Mouse (Mus musculus): ENCODE measurements around the gene Tbc1d10a. TPM values are rescaled to one million over a fixed set of nuclear protein-coding genes. Genes with fewer than 3 reads are reported as not detected.

Tbc1d10a gene
- total and polyA plus RNA-seq, 3 experiments, result 23.0 to 27.4 TPM; not detected in 1

DNA sequence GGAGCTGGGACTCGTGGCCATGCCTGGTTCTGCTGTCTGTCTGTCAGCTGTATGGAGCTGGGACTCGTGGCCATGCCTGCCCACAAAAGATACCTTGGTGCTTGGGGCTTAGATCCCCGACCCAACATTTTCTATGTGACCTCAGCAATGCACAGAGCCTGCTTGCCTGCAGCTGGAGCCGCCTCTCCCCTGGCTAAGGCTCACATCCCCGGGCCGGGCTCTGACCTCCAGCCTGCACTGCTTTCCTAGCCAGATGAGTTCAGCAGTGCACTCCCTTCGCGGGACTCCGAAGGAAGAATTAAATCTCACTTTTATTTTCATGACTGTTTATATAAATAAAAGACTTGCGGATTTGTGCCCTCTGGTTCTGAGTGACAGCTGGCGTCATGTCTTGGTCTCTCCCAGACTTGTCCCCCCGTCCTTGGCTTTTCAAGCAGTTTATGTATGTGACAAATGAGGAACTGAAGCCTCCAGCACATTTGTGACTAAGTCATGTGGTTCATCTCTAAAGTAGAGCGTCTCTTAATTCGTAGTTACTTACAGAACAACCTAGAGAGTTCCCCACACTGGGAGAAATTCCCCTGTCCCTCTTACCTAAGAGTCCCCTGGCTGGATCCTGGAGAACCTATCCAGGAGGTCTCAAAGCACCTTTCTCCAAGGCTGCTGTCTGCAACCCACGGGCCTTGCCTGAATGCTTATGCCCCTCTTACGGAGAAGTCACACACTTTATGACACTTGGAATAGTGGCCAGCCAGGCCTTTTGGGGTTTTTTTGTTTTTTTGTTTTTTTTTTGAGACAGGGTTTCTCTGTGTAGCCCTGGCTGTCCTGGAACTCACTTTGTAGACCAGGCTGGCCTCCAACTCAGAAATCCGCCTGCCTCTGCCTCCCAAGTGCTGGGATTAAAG is 35.7 kb downstream of the Tbc1d10a start:
- peaks cover 4 to 35% of the 10 kb centered on the region in 2 experiments; a peak in 3 of 4 replicates for H3K4me1 ChIP-seq (ENCODE audit: control insufficient read depth in 1 of 2, insufficient read depth in 2 of 2, low read length in 2 of 2)
- H3K27me3 ChIP-seq (ENCODE audit: control insufficient read depth in 1 of 2, insufficient read depth in 2 of 2, low read length in 2 of 2), result no peaks in the 10 kb centered on the region
- H3K36me3 ChIP-seq (ENCODE audit: control insufficient read depth in 1 of 2, insufficient read depth in 2 of 2, low read length in 2 of 2), result peaks cover 0 to 20% of the 10 kb centered on the region in 2 experiments; a peak in 2 of 4 replicates
- peak overlapping the region; percentile 5 to 30; a peak in 3 of 4 replicates for H3K4me3 ChIP-seq (ENCODE audit: control insufficient read depth in 1 of 2, insufficient read depth in 1 of 2, low read depth in 2 of 2, low read length in 2 of 2)
- DNase-seq (ENCODE audit: low read depth, low spot score), result peak; percentile 85
- H3K9ac ChIP-seq (ENCODE audit: control insufficient read depth, low read depth, low read length, poor library complexity, severe bottlenecking), result peak overlapping the region; percentile 51
- H3K9me3 ChIP-seq (replicated peaks; ENCODE audit: insufficient read depth, low read length), result no peaks in the 10 kb centered on the region
- H3K27ac ChIP-seq (ENCODE audit: control insufficient read depth, low read depth, low read length), result peak overlapping the region; percentile 80
- TF ChIP-seq TBP (IDR thresholded peaks at IDR 0.05; ENCODE audit: low read depth, low read length) (peak; percentile 58; the same call in 1 of the 2 replicates), UBTF (IDR thresholded peaks at IDR 0.05; ENCODE audit: borderline replicate concordance, insufficient read depth, low read depth, low read length) (no peak), MYC (IDR thresholded peaks at IDR 0.05; ENCODE audit: low read depth, low read length) (0 out of 2 replicates have a peak, but pooled peaks have one; percentile 60), CHD2 (IDR thresholded peaks at IDR 0.05; ENCODE audit: low read length) (no peak), POLR2AphosphoS5 (IDR thresholded peaks at IDR 0.05; ENCODE audit: borderline replicate concordance, low read depth, low read length) (no peak), USF1 (IDR thresholded peaks at IDR 0.05; ENCODE audit: low read depth, low read length) (peak; percentile 65), ETS1 (IDR thresholded peaks at IDR 0.05; ENCODE audit: low read depth, low read length) (0 out of 2 replicates have a peak, but pooled peaks have one; percentile 9), SIN3A (IDR thresholded peaks at IDR 0.05; ENCODE audit: low read length) (peak; percentile 63; the same call in 1 of the 2 replicates), MAFK (IDR thresholded peaks at IDR 0.05; ENCODE audit: borderline replicate concordance, low read depth, low read length) (no peak), ELF1 (IDR thresholded peaks at IDR 0.05; ENCODE audit: low read depth, low read length) (0 out of 2 replicates have a peak, but pooled peaks have one; percentile 13), MAX (IDR thresholded peaks at IDR 0.05; ENCODE audit: low read length) (peak; percentile 55; the same call in 1 of the 2 replicates)
- H3K79me2 ChIP-seq (ENCODE audit: control insufficient read depth, insufficient read depth, low read length, poor library complexity), result no peaks in the 10 kb centered on the region; the same call in 1 of the 2 replicates

DNA sequence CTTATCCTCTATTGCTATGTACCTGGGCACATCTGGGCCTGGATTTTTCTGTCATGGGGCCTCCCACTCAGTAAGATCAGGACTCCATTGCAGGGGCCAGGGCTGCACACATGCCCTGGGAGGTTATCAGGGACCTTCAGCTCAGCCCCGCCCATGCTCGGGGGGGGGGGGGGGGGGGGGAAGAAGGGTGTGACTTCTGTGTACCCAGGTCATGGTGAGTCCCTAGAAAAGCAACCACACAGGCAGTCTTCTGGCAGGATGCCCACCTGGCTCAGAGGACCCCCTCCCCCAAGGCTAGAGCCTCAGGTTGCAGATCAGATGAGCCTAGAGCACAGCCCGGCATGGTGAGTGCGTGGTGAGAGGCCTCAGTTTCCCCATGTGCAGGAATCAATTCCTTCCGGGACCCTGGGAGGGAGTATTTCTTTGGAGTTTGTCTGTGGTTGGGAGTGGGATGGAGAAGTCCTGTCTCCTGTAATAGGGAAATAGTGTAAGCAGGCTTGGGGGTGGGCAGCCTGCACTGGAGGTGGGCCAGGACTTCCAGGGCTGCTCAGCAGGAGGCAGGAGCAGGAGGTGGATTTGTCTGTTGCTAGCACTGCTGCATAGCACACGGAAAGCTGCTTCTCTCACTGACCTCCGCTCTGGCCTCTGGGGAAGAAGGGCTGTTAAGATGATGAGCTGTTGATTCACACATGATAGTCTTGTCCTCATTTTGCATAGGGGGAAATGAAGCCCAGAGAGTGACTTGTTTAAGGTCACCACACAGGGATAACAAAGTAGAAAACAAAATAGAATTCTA is 37.0 kb downstream of the Tbc1d10a start:
- H3K27ac ChIP-seq (ENCODE audit: control insufficient read depth, low read depth, low read length), result peak overlapping the region; percentile 26; the same call in 1 of the 2 replicates
- DNase-seq (ENCODE audit: low read depth, low spot score), result peak; percentile 87
- no peaks in the 10 kb centered on the region for H3K27me3 ChIP-seq (ENCODE audit: control insufficient read depth in 1 of 2, insufficient read depth in 2 of 2, low read length in 2 of 2)
- no peaks in the 10 kb centered on the region for H3K9me3 ChIP-seq (replicated peaks; ENCODE audit: insufficient read depth, low read length)
- TF ChIP-seq EP300 (IDR thresholded peaks at IDR 0.05; ENCODE audit: low read depth in 1 of 2, low read length in 2 of 2) (peak; percentile 42 to 77; a peak in 3 of 4 replicates), SIN3A (IDR thresholded peaks at IDR 0.05; ENCODE audit: low read length) (peak; percentile 40; the same call in 1 of the 2 replicates), MAZ (IDR thresholded peaks at IDR 0.05; ENCODE audit: low read depth, low read length) (peak; percentile 70; the same call in 1 of the 2 replicates), TCF12 (IDR thresholded peaks at IDR 0.05; ENCODE audit: low read depth, low read length) (peak; percentile 59), ELF1 (IDR thresholded peaks at IDR 0.05; ENCODE audit: low read depth, low read length) (no peak), TAL1 (IDR thresholded peaks at IDR 0.05; ENCODE audit: low read length) (0 out of 2 replicates have a peak, but pooled peaks have one; percentile 10), ETS1 (IDR thresholded peaks at IDR 0.05; ENCODE audit: low read depth, low read length) (peak; percentile 57; the same call in 1 of the 2 replicates), USF1 (IDR thresholded peaks at IDR 0.05; ENCODE audit: low read depth, low read length) (0 out of 2 replicates have a peak, but pooled peaks have one; percentile 10), NELFE (IDR thresholded peaks at IDR 0.05; ENCODE audit: low read depth, low read length) (no peak)
- H3K4me1 ChIP-seq (ENCODE audit: control insufficient read depth in 1 of 2, insufficient read depth in 2 of 2, low read length in 2 of 2), result peaks cover 4 to 29% of the 10 kb centered on the region in 2 experiments; a peak in 3 of 4 replicates
- H3K9ac ChIP-seq (ENCODE audit: control insufficient read depth, low read depth, low read length, poor library complexity, severe bottlenecking), result peak overlapping the region; percentile 30; the same call in 1 of the 2 replicates
- H3K79me2 ChIP-seq (ENCODE audit: control insufficient read depth, insufficient read depth, low read length, poor library complexity), result no peaks in the 10 kb centered on the region
- peaks cover 0 to 20% of the 10 kb centered on the region in 2 experiments; a peak in 2 of 4 replicates for H3K36me3 ChIP-seq (ENCODE audit: control insufficient read depth in 1 of 2, insufficient read depth in 2 of 2, low read length in 2 of 2)
- H3K4me3 ChIP-seq (ENCODE audit: control insufficient read depth in 1 of 2, insufficient read depth in 1 of 2, low read depth in 2 of 2, low read length in 2 of 2), result peak overlapping the region in 1 of 2 experiments; percentile 10; a peak in 1 of 4 replicates
